9 mouse cellular contexts compared by ENCODE assay signal in genomic region chr3:86544785-86545184, GRCm38 (mm10). TPM values are rescaled to one million over a fixed set of nuclear protein-coding genes. Genes with fewer than 3 reads are reported as not detected.
DNase-seq lines count a peak whose midpoint lies in the region; ATAC-seq lines count a peak whose summit lies in the region.
"Had no signal": no experiment of that assay in that cellular context is flagged by ENCODE, and none has a peak within 500 bp of the region (broad histone marks: within the 10 kb centered on the region; RNA-seq: fewer than 3 reads in every experiment).

No protein-coding gene starts in this region.

- intact Hi-C loops in heart, postnatal 14 days (cut with DNase I) = loop anchor here (5.0 kb wide), 1 partner anchor 218 kb away; no protein-coding TSS in a partner anchor

- peak overlapping the region; percentile 76 for H3K9ac ChIP-seq in embryonic facial prominence, embryonic 13.5 days
- H3K9ac ChIP-seq in limb, embryonic 11.5 days (ENCODE audit: low read length) = peak overlapping the region; percentile 84
- peak overlapping the region; percentile 41; the same call in 1 of the 2 replicates for H3K9ac ChIP-seq in neural tube, embryonic 15.5 days (replicated peaks)

- peak overlapping the region; percentile 86 for H3K27ac ChIP-seq in embryonic facial prominence, embryonic 13.5 days
- H3K27ac ChIP-seq in limb, embryonic 11.5 days (replicated peaks; ENCODE audit: low read depth, low read length) = peak overlapping the region; percentile 90; the same call in 1 of the 2 replicates
- H3K27ac ChIP-seq in neural tube, embryonic 15.5 days (replicated peaks) = peak overlapping the region; percentile 77

- 16% methylated on average over 3 of the region's 3 CpGs for WGBS in embryonic facial prominence, embryonic 13.5 days
- WGBS in limb, embryonic 11.5 days = 5% methylated on average over 3 of the region's 3 CpGs
- WGBS in neural tube, embryonic 15.5 days = 25% methylated on average over 3 of the region's 3 CpGs

- peak overlapping the region; percentile 30 for H3K4me2 ChIP-seq in embryonic facial prominence, embryonic 13.5 days
- H3K4me2 ChIP-seq in limb, embryonic 11.5 days (ENCODE audit: low read depth, severe bottlenecking) = peak overlapping the region; percentile 32
- peak overlapping the region; percentile 34 for H3K4me2 ChIP-seq in neural tube, embryonic 15.5 days

- H3K4me1 ChIP-seq in embryonic facial prominence, embryonic 13.5 days = peaks cover 7% of the 10 kb centered on the region; the same call in 1 of the 2 replicates
- H3K4me1 ChIP-seq in limb, embryonic 11.5 days (ENCODE audit: control insufficient read depth, insufficient read depth, low read length) = peaks cover 14% of the 10 kb centered on the region
- H3K4me1 ChIP-seq in neural tube, embryonic 15.5 days = peaks cover 9% of the 10 kb centered on the region

- peak; percentile 6 for DNase-seq in heart, postnatal 4 days
- DNase-seq in heart, postnatal 14 days = no peak
- peak; percentile 73 for DNase-seq in limb, embryonic 11.5 days (ENCODE audit: low spot score)
- no peak for DNase-seq in left cerebral cortex, adult 8-10 months (ENCODE audit: low spot score in 2 of 2)
- DNase-seq in lung, postnatal 14 days = no peak
- no peak for DNase-seq in spleen, postnatal 36 days (ENCODE audit: low spot score in 2 of 2)

- ATAC-seq in embryonic facial prominence, embryonic 13.5 days (ENCODE audit: insufficient number of reproducible peaks, insufficient read depth, low FRiP score, low TSS enrichment, low read depth) = no peak
- no peak for ATAC-seq in limb, embryonic 11.5 days (ENCODE audit: insufficient number of reproducible peaks, low FRiP score, low TSS enrichment, low read depth)
- no peak for ATAC-seq in neural tube, embryonic 15.5 days (ENCODE audit: low FRiP score)

- peaks cover 12% of the 10 kb centered on the region for H3K27me3 ChIP-seq in embryonic facial prominence, embryonic 13.5 days
- H3K27me3 ChIP-seq in limb, embryonic 11.5 days (ENCODE audit: control insufficient read depth, insufficient read depth, low read length) = no peaks in the 10 kb centered on the region
- no peaks in the 10 kb centered on the region for H3K27me3 ChIP-seq in neural tube, embryonic 15.5 days (replicated peaks)

- H3K36me3 ChIP-seq in embryonic facial prominence, embryonic 13.5 days = no peaks in the 10 kb centered on the region
- no peaks in the 10 kb centered on the region; the same call in 1 of the 2 replicates for H3K36me3 ChIP-seq in limb, embryonic 11.5 days (ENCODE audit: control insufficient read depth, insufficient read depth, low read length)
- H3K36me3 ChIP-seq in neural tube, embryonic 15.5 days = no peaks in the 10 kb centered on the region

- no peaks in the 10 kb centered on the region for H3K9me3 ChIP-seq in embryonic facial prominence, embryonic 13.5 days
- no peaks in the 10 kb centered on the region for H3K9me3 ChIP-seq in limb, embryonic 11.5 days (ENCODE audit: control insufficient read depth, low read length)
- H3K9me3 ChIP-seq in neural tube, embryonic 15.5 days (replicated peaks) = no peaks in the 10 kb centered on the region

- peak overlapping the region; percentile 51 for H3K4me3 ChIP-seq in embryonic facial prominence, embryonic 13.5 days
- peak overlapping the region; percentile 46 for H3K4me3 ChIP-seq in limb, embryonic 11.5 days (ENCODE audit: low read depth, low read length)
- H3K4me3 ChIP-seq in neural tube, embryonic 15.5 days (replicated peaks) = peak overlapping the region; percentile 44

RNA-seq across cellular contexts. Expression of gene Mab21l2, which starts 3.6 kb away (rescaled TPM):
- total RNA-seq in heart, postnatal 4 days (2021) = under 1 TPM in 1 of 2 experiments, not detected in 1; 0.32 TPM
- total RNA-seq in heart, postnatal 14 days (2021) = under 1 TPM; 0.12 to 0.14 TPM
- polyA plus RNA-seq in embryonic facial prominence, embryonic 13.5 days (2015; fragmentation: Nextera tagmentation; extraction: Ambion mirVana) = 171 and 186 TPM in 2 replicates
- polyA plus RNA-seq in limb, embryonic 11.5 days (2014; fragmentation: Nextera tagmentation; extraction: Ambion mirVana) = 228 and 244 TPM in 2 replicates
- 174 and 200 TPM in 2 replicates for polyA plus RNA-seq in neural tube, embryonic 15.5 days (2015; fragmentation: Nextera tagmentation; extraction: Ambion mirVana)
- total RNA-seq in left cerebral cortex, adult 8-10 months (2022) = under 1 TPM; 0.41 to 0.80 (median 0.54) TPM
- total RNA-seq: granulocyte monocyte progenitor cell, adult 5-6 weeks had no signal

Comparison
In these comparisons a context has a peak if more than half of its experiments do, and no peak if none do; other contexts are left out.
1. DNase-seq: peak in heart, postnatal 4 days (single experiment) and limb, embryonic 11.5 days (single experiment); none in heart, postnatal 14 days (0 of 2), left cerebral cortex, adult 8-10 months (0 of 2), lung, postnatal 14 days (single experiment) and spleen, postnatal 36 days (0 of 2).
2. Peak in every context shown above with its lines, with median percentiles within 50 percentile points of each other: H3K27ac ChIP-seq, H3K4me2 ChIP-seq, H3K4me3 ChIP-seq and H3K9ac ChIP-seq.